Mouse (Mus musculus) myocyte (in vitro differentiated cells): ENCODE results near the gene Ifi203. TPM values are rescaled to one million over a fixed set of nuclear protein-coding genes. Genes with fewer than 3 reads are reported as not detected.
"Not testable (repeated sequence)": the region's sequence is repeated elsewhere in the genome, so short reads cannot be mapped to it uniquely, and the experiment has no call there.

ENCODE experiments used
- H3K27me3 ChIP-seq: one replicate; pipeline ENCODE4 v1.6.1; 2011; ENCODE audit not compliant: control insufficient read depth, insufficient read depth, insufficient read length
- H3K36me3 ChIP-seq: one replicate; pipeline ENCODE4 v1.6.1; 2011; ENCODE audit not compliant: control insufficient read depth, insufficient read depth
- H3K4me2 ChIP-seq: one replicate; pipeline ENCODE4 v1.6.1; 2011; ENCODE audit warnings: low read depth, control low read depth
- H3K4me3 ChIP-seq: one replicate; pipeline ENCODE4 v1.5.1; 2011; ENCODE audit warnings: mild to moderate bottlenecking, control low read depth, moderate library complexity
- H3K79me2 ChIP-seq: one replicate; pipeline ENCODE4 v1.6.1; 2011; ENCODE audit not compliant: control insufficient read depth, insufficient read depth
- H3ac ChIP-seq: one replicate; pipeline ENCODE4 v1.6.1; 2011; ENCODE audit not compliant: control insufficient read depth, insufficient read length
- CEBPB ChIP-seq: IDR thresholded peaks from 2 replicates; pipeline ENCODE4 v1.6.1; 2011; ENCODE audit warnings: mild to moderate bottlenecking, moderate library complexity; ENCODE audit not compliant: poor library complexity, insufficient read depth, severe bottlenecking
- E2F4 ChIP-seq: IDR thresholded peaks from one replicate; pipeline ENCODE4 v1.6.1; 2011; ENCODE audit warnings: mild to moderate bottlenecking, control low read depth, moderate library complexity; ENCODE audit not compliant: insufficient read depth
- MAX ChIP-seq: IDR thresholded peaks from one replicate; pipeline ENCODE4 v1.6.1; 2011; ENCODE audit warnings: low read depth, mild to moderate bottlenecking, control low read depth
- MYOD1 ChIP-seq, 3 experiments: IDR thresholded peaks; one replicate each; pipeline ENCODE4 v1.6.1; 2011; ENCODE audit warnings: control low read depth in 2 of 3, low read depth in 2 of 3, mild to moderate bottlenecking in 2 of 3, moderate library complexity in 1 of 3; ENCODE audit not compliant: insufficient read length in 2 of 3, control insufficient read depth in 1 of 3
- MYOG ChIP-seq, 3 experiments: IDR thresholded peaks; one replicate each; pipeline ENCODE4 v1.6.1; 2011; ENCODE audit warnings: control low read depth in 2 of 3, low read depth in 2 of 3, mild to moderate bottlenecking in 2 of 3; ENCODE audit not compliant: insufficient read length in 2 of 3, control insufficient read depth in 1 of 3, insufficient read depth in 1 of 3
- POLR2A ChIP-seq: IDR thresholded peaks from one replicate; pipeline ENCODE4 v1.6.1; 2011; ENCODE audit warnings: low read depth, mild to moderate bottlenecking, control low read depth, moderate library complexity; ENCODE audit not compliant: insufficient read length
- POLR2AphosphoS2 ChIP-seq: IDR thresholded peaks from one replicate; pipeline ENCODE4 v1.6.1; 2011; ENCODE audit warnings: low read depth, control low read depth; ENCODE audit not compliant: insufficient read length
- REST ChIP-seq: IDR thresholded peaks from one replicate; pipeline ENCODE4 v1.6.1; 2011; ENCODE audit warnings: mild to moderate bottlenecking, control low read depth, moderate library complexity; ENCODE audit not compliant: insufficient read depth, insufficient read length
- SRF ChIP-seq: IDR thresholded peaks from one replicate; pipeline ENCODE4 v1.6.1; 2011; ENCODE audit warnings: low read depth; ENCODE audit not compliant: control insufficient read depth, insufficient read length
- TCF12 ChIP-seq: IDR thresholded peaks from one replicate; pipeline ENCODE4 v1.6.1; 2011; ENCODE audit warnings: mild to moderate bottlenecking, control low read depth; ENCODE audit not compliant: poor library complexity, insufficient read depth, severe bottlenecking
- TCF3 ChIP-seq: IDR thresholded peaks from one replicate; pipeline ENCODE4 v1.6.1; 2011; ENCODE audit warnings: low read depth, control low read depth; ENCODE audit not compliant: insufficient read length
- USF1 ChIP-seq: IDR thresholded peaks from one replicate; pipeline ENCODE4 v1.6.1; 2011; ENCODE audit warnings: low read depth, mild to moderate bottlenecking, control low read depth, moderate library complexity
- polyA plus RNA-seq: library from polyadenylated mRNA; unstranded; fragments of >200 nt; fragmentation: generic; extraction: Trizol; gene quantifications from one replicate; pipeline ENCODE4 v1.2.1, GENCODE M21; 2012; ENCODE audit warnings: missing spikeins

Ifi203 gene
- polyA plus RNA-seq = 3.3 TPM

- not testable (repeated sequence) for H3K79me2 ChIP-seq, H3K27me3 ChIP-seq, H3K4me3 ChIP-seq, H3ac ChIP-seq, H3K36me3 ChIP-seq
- H3K4me2 ChIP-seq = peak within 1 kb of the TSS; percentile 57
Measured at GRCm38 (mm10) chr1:173941924-173942779, at the start of gene Ifi203, which contains the start of gene Mndal. Ifi203 (minus strand) TSS chr1:173942672. Mndal (minus strand) TSS chr1:173942491.

GRCm38 (mm10) chr1:173982694-173983305, 40.3 kb upstream of the Ifi203 start, which contains the start of gene Ifi202b:
Ifi202b (minus strand) TSS chr1:173982744.
- not testable (repeated sequence) for H3ac ChIP-seq, H3K79me2 ChIP-seq, H3K27me3 ChIP-seq, H3K36me3 ChIP-seq, H3K4me3 ChIP-seq
- H3K4me2 ChIP-seq = peak within 1 kb of the TSS; percentile 14

- H3K27me3 ChIP-seq, H3K79me2 ChIP-seq, H3K4me3 ChIP-seq, H3ac ChIP-seq, H3K36me3 ChIP-seq, H3K4me2 ChIP-seq: not testable (repeated sequence)
- peak in 2 of 3 experiments; percentile 13 to 61 for TF ChIP-seq MYOD1 (IDR thresholded peaks at IDR 0.05; ENCODE audit: control insufficient read depth in 1 of 3, insufficient read length in 2 of 3, low read depth in 2 of 3)
- peak; percentile 31 for TF ChIP-seq TCF12
- peak in 2 of 3 experiments; percentile 20 to 68 for TF ChIP-seq MYOG (IDR thresholded peaks at IDR 0.05; ENCODE audit: control insufficient read depth in 1 of 3, insufficient read depth in 1 of 3, insufficient read length in 2 of 3, low read depth in 2 of 3)
- peak; percentile 55 for TF ChIP-seq TCF3
Measured at GRCm38 (mm10) chr1:173981038-173981437, 38.6 kb upstream of the Ifi203 start.

GRCm38 (mm10) chr1:173977622-173978021, 35.1 kb upstream of the Ifi203 start:
- peaks cover 5% of the 10 kb centered on the region for H3K36me3 ChIP-seq
- H3K4me2 ChIP-seq = no peak overlapping the region
- H3K4me3 ChIP-seq = no peak overlapping the region
- no peaks in the 10 kb centered on the region for H3K27me3 ChIP-seq
- no peaks in the 10 kb centered on the region for H3K79me2 ChIP-seq
- TF ChIP-seq REST (no peak), POLR2A (no peak), USF1 (no peak), TCF12 (no peak), E2F4 (no peak), POLR2AphosphoS2 (no peak), TCF3 (no peak), MYOG (IDR thresholded peaks at IDR 0.05; ENCODE audit: control insufficient read depth in 1 of 3, insufficient read depth in 1 of 3, insufficient read length in 2 of 3, low read depth in 2 of 3) (no peak), MAX (no peak), CEBPB (no peak)
- H3ac ChIP-seq = no peak overlapping the region

GRCm38 (mm10) chr1:173973111-173973510, 30.6 kb upstream of the Ifi203 start:
- H3K27me3 ChIP-seq = no peaks in the 10 kb centered on the region
- no peak for TF ChIP-seq E2F4
- TF ChIP-seq MYOG (IDR thresholded peaks at IDR 0.05; ENCODE audit: control insufficient read depth in 1 of 3, insufficient read depth in 1 of 3, insufficient read length in 2 of 3, low read depth in 2 of 3) = no peak
- TF ChIP-seq SRF = no peak
- TF ChIP-seq POLR2A = no peak
- no peak for TF ChIP-seq POLR2AphosphoS2
- no peak for TF ChIP-seq TCF3
- no peak for TF ChIP-seq MYOD1 (IDR thresholded peaks at IDR 0.05; ENCODE audit: control insufficient read depth in 1 of 3, insufficient read length in 2 of 3, low read depth in 2 of 3)
- no peak for TF ChIP-seq TCF12
- no peak for TF ChIP-seq MAX
- TF ChIP-seq REST = no peak
- TF ChIP-seq USF1 = no peak
- no peak for TF ChIP-seq CEBPB
- no peaks in the 10 kb centered on the region for H3K79me2 ChIP-seq
- no peak overlapping the region for H3ac ChIP-seq
- no peak overlapping the region for H3K4me2 ChIP-seq
- H3K36me3 ChIP-seq = peaks cover 13% of the 10 kb centered on the region
- no peak overlapping the region for H3K4me3 ChIP-seq

- not testable (repeated sequence) for H3K36me3 ChIP-seq, H3K4me2 ChIP-seq, H3K27me3 ChIP-seq, H3K4me3 ChIP-seq, H3ac ChIP-seq, H3K79me2 ChIP-seq
Measured at GRCm38 (mm10) chr1:173961491-173961890, 19.0 kb upstream of the Ifi203 start.

GRCm38 (mm10) chr1:173959998-173960397, 17.5 kb upstream of the Ifi203 start:
- H3K4me2 ChIP-seq, H3K4me3 ChIP-seq, H3K36me3 ChIP-seq, H3K27me3 ChIP-seq, H3K79me2 ChIP-seq, H3ac ChIP-seq: not testable (repeated sequence)

GRCm38 (mm10) chr1:173955839-173956527, 13.5 kb upstream of the Ifi203 start:
- not testable (repeated sequence) for H3ac ChIP-seq, H3K36me3 ChIP-seq, H3K4me3 ChIP-seq, H3K4me2 ChIP-seq, H3K79me2 ChIP-seq, H3K27me3 ChIP-seq
